Mouse (Mus musculus) kidney, adult 18-20 months (tissue): ENCODE measurements around the gene Prdm16.

Source experiments
- DNase-seq: peaks from one replicate; pipeline ENCODE4 v3.0.0; 2021

The Prdm16 gene

GRCm38 (mm10) chr4:154414885-154415284 lies 221.8 kb downstream of the Prdm16 start:
- no peak for DNase-seq

DNA sequence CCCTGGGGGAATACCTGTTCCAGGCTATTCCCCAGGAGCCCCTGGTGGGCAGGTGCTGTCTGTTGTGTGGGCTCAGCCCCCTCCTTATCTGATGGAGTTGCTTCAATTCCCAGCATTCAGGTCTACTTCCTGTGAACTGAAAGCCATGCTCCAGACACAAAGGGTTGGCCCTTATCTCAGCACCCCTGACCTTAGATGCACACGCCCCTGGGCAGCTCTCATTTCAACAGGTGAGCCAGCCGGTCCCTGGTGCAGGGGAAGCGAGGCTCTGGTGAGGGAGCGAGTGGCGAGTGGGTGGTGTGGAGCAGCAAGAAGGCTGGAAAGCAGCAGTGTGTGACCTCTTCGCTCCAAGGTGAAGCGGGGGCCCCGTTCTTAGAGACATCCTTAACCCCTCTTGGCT lies 226.1 kb downstream of the Prdm16 start:
- no peak for DNase-seq

- no peak for DNase-seq
Observed at GRCm38 (mm10) chr4:154409841-154410240, 226.8 kb downstream of the Prdm16 start.

DNA sequence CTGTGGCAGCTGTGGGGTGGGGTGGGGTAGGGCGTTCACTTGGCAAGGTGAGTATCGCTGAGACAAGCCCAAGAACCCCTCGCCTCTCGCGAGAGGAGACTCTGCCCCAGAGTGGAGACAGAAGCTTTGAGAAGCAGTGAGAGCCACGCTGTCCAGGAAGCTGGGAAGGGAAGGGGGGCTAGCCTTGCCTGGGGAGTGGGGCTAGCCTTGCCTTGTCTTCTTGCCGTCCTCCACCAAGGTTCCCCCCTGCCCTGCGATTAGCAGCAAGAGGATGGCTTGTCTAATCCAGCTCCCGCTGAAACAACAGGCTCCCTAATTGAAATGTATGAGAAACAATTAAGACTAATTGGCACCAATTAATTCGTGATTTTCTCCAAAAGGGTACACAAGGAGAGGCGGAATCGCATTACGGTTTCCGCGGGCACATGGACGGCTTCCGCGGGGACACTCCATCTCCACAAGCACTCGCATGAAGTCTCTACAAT lies 227.4 kb downstream of the Prdm16 start:
- no peak for DNase-seq

- no peak for DNase-seq
Observed at GRCm38 (mm10) chr4:154402948-154403347, 233.7 kb downstream of the Prdm16 start.

DNA sequence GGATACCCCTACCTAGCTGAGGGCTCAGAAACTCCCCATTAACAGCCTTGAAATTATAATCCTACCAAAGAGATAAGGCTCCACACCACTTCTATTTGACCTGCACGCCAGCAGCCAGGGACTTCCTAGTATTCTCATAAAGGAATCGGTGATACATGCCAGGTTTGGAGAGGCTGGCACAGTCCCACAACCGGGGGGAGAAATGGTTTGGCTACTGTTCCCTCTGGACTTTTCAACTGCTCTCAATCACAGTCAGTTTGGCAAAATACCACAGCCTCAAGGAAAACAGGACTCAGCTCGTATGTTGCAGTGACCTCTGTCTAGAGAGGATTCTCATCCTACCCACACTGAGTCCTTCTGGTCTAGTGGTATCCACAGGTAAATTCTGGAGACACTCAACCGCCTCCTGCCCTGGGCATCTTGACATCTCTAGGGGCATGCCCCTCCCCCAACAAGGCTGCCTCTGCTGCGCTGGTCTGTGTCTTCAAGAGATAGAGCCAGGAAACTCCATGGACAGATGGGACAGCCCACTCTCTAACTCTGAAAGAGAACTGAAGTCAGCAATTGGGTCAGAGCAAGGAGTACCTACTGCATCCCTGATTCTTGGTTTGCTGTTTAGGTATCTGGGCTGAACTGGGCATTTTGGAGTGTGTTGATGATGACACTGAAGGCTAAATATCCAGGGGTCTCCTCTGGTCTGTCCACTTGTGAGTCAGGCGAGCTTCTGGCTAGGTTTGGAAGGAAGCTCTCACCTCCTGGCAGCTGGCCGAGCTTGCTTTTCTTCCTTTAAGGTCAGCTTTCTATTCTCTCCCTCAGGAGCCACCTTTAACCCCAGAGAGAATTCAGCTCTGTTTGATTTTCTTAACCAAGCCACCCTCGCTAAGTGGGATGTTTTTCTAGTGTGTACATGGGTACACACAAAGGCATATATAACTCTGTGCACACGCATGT lies 234.4 kb downstream of the Prdm16 start:
- DNase-seq, result no peak

DNA sequence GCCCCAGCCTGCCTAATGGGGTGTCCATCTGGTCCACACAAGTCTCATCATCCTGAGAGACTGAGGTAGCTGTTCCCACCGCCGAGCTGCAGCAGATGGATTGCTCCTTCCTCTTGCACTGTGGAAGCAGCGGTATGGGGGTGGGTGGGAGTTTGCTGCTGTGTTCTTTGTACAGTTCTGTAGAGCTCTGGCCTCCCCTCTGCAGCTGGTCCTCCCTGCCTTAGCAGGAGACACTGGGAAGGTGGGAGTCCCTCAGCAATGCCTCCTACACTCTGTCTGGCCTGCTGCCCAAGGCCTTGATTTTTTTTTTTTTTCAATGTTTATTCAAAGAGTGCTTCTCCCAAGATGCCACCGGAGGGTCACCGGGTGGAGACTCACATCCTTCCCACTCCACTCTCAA lies 235.3 kb downstream of the Prdm16 start:
- no peak for DNase-seq

- DNase-seq, result no peak
Observed at GRCm38 (mm10) chr4:154400256-154401171, 236.2 kb downstream of the Prdm16 start.

- DNase-seq, result no peak
Observed at GRCm38 (mm10) chr4:154399634-154400033, 237.0 kb downstream of the Prdm16 start.

GRCm38 (mm10) chr4:154396652-154397301 lies 239.9 kb downstream of the Prdm16 start:
- DNase-seq, result no peak

DNA sequence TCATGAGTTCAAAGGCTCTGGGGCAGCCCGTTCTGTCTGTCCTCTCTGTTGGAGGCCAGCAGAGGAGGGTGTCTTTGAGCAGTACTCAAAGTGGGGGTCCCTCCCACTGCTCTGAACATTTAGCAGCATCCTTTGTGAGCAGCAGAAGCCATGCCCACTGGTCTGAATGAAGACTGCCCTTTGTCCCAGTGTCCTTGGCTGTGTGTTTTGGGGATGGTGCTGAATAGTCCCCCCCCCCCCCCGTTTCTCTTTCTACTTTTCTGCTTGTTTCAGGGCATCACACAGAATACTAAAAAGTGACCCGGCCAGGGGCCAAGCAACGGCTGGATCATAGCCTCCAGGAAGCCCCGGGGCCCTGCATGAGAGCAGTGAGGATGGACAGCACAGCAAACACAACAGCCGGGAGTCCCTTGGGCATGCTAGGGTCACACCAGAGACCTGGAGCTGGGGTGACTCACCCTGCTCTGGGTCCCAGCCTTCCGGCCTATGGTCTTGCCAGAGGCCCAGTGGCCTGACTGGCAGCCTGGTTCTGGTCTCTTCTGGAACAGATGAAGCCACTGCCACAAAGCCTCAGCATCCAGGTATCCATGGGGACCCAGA lies 242.4 kb downstream of the Prdm16 start:
- DNase-seq, result no peak

GRCm38 (mm10) chr4:154393196-154394122 lies 243.2 kb downstream of the Prdm16 start:
- DNase-seq, result peak; percentile 14

- no peak for DNase-seq
Observed at GRCm38 (mm10) chr4:154392641-154393040, 244.0 kb downstream of the Prdm16 start.

- no peak for DNase-seq
Observed at GRCm38 (mm10) chr4:154390333-154391080, 246.2 kb downstream of the Prdm16 start.

DNA sequence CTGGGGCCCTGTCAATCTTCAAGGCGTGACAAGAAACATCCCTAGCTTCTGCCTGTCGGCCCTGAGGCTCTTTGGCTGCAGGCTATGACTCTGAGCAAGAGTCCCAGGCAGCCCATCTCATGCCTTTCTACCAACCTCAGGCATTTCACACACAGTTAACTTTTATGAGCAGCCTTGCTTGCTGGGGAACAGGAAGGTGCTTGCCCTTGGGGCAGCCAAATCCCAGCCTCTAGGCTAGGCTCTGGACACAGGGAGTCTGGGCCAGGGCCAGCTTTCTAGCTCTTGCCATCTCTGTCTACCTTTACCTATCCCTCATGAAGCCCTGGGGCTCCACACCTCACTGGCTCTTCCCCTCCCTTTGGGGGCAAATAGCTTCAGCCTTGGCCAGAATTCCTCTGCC lies 247.0 kb downstream of the Prdm16 start:
- DNase-seq, result no peak

DNA sequence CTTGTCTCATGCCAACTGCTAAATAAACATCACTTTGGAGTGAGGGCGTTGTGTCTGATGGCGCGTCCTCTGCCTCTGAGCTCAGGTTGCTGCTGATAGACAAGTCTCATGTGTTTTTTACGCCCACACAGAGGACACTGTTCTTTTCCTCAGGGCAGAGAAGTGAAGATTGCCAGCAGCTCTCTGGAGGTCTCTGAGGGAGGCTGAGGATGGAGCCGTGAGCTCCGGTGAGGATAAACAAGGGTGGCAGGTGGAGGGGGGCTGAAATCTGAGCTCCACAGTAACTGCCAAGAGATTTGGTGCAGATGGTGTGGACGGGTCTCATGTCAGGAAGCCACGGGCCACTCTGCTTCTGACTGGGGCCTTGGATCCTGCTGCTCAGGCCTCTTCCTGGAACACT lies 249.9 kb downstream of the Prdm16 start:
- no peak for DNase-seq

DNA sequence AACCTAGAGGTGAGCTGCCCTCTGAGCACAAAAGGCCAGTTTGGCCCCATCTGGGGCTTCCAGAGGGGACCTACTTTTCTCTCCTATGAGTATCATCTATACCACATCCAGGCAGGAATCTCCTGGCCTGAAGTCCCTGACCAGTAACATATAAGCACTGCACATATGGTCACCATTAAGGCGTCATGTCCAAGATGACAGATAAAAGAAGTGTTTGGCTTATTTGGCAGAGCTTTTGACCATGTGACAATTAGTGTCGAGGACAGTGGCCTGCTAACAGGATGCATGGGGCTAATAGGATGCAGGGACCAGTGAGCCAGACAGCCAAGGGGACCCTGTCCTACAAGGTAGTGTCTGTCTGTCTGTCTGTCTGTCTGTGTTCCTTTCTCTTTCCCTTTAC lies 250.8 kb downstream of the Prdm16 start:
- DNase-seq, result no peak

GRCm38 (mm10) chr4:154385208-154385607 lies 251.5 kb downstream of the Prdm16 start:
- no peak for DNase-seq

GRCm38 (mm10) chr4:154378876-154379275 lies 257.8 kb downstream of the Prdm16 start:
- no peak for DNase-seq

DNA sequence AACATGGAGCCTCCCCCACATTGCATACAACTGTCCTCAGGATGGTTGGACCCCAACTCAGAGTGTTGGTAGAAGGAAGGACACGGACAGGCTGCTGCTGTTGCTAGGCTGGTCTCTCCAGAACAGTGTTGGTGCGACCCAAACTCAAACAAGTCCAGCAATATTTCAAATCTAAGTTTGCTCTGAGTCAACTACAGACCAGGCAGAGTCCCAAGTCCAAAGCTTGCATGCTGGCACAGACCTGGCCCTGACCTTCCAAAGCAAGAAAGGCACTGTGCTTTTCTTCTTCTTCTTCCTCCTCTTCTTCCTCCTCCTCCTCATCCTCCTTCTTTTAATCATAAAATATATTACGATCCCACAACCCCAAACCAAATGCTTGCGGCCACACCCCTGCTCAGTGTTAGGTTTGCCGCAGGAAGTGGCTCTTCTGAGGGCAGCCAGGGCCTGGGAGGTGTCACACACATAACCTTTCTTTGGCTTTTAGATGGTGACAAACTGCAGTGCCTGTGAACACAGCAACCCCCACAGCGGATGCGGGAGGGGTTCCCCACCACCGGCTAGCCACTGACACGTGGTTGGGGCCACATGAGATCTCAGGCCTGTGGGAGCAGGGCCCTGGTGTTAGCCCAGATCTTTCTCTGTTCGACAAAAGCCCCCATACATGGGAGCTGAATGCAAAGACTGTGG lies 260.6 kb downstream of the Prdm16 start:
- no peak for DNase-seq
